Mouse (Mus musculus) MEL (cell line): ENCODE data around the gene Fahd1. TPM values are rescaled to one million over a fixed set of nuclear protein-coding genes. Genes with fewer than 3 reads are reported as not detected.
A peak's percentile ranks its signal among the peaks of the same experiment; 100 is the strongest.

ENCODE experiments used
- DNase-seq: peaks from one replicate; pipeline ENCODE4 v3.0.0; 2011; ENCODE audit warnings: low read depth, low spot score
- H3K27ac ChIP-seq: 2 replicates; pipeline ENCODE4 v1.5.1; 2012; ENCODE audit warnings: low read depth, mild to moderate bottlenecking, control low read depth, low read length, moderate library complexity; ENCODE audit not compliant: control insufficient read depth
- H3K27me3 ChIP-seq, 2 experiments: fragments of 150-350 bp in 1 of 2; sonication (generic) in 1 of 2; 2 replicates each; pipeline ENCODE4 v1.6.1; 2012; ENCODE audit warnings: low read length in 2 of 2, mild to moderate bottlenecking in 2 of 2, improper control_type of control experiment in 1 of 2, moderate library complexity in 1 of 2; ENCODE audit not compliant: insufficient read depth in 2 of 2, control insufficient read depth in 1 of 2
- H3K36me3 ChIP-seq, 2 experiments: 2 replicates each; pipeline ENCODE4 v1.6.1; 2012 to 2014; ENCODE audit warnings: low read length in 2 of 2, improper control_type of control experiment in 1 of 2, inconsistent platforms in 1 of 2, mild to moderate bottlenecking in 1 of 2; ENCODE audit not compliant: insufficient read depth in 2 of 2, control insufficient read depth in 1 of 2
- H3K4me1 ChIP-seq, 2 experiments: fragments of 150-350 bp in 1 of 2; sonication (generic) in 1 of 2; 2 replicates each; pipeline ENCODE4 v1.6.1; 2012; ENCODE audit warnings: low read length in 2 of 2, improper control_type of control experiment in 1 of 2, mild to moderate bottlenecking in 1 of 2; ENCODE audit not compliant: insufficient read depth in 2 of 2, control insufficient read depth in 1 of 2
- H3K4me3 ChIP-seq, 2 experiments: fragments of 150-350 bp in 1 of 2; sonication (generic) in 1 of 2; 2 replicates each; pipeline ENCODE4 v1.5.1; 2012; ENCODE audit warnings: low read depth in 2 of 2, low read length in 2 of 2, mild to moderate bottlenecking in 2 of 2, moderate library complexity in 2 of 2, control low read depth in 1 of 2, improper control_type of control experiment in 1 of 2; ENCODE audit not compliant: control insufficient read depth in 1 of 2, insufficient read depth in 1 of 2
- H3K79me2 ChIP-seq: 2 replicates; pipeline ENCODE4 v1.6.1; 2012; ENCODE audit warnings: mild to moderate bottlenecking, low read length, moderate library complexity; ENCODE audit not compliant: control insufficient read depth, poor library complexity, insufficient read depth
- H3K9ac ChIP-seq: 2 replicates; pipeline ENCODE4 v1.6.1; 2012; ENCODE audit warnings: low read depth, mild to moderate bottlenecking, control low read depth, low read length, moderate library complexity; ENCODE audit not compliant: control insufficient read depth, poor library complexity, severe bottlenecking
- H3K9me3 ChIP-seq: fragments of 150-350 bp; sonication (generic); replicated peaks from 2 replicates; pipeline ENCODE4 v1.6.1; 2012; ENCODE audit warnings: mild to moderate bottlenecking, low read length, improper control_type of control experiment, moderate library complexity; ENCODE audit not compliant: insufficient read depth
- BHLHE40 ChIP-seq: IDR thresholded peaks from 2 replicates; pipeline ENCODE4 v1.6.1; 2012; ENCODE audit warnings: low read depth, mild to moderate bottlenecking, inconsistent platforms, low read length, improper control_type of control experiment, borderline replicate concordance
- ELF1 ChIP-seq: IDR thresholded peaks from 2 replicates; pipeline ENCODE4 v1.6.1; 2014; ENCODE audit warnings: low read depth, mild to moderate bottlenecking, inconsistent platforms, low read length, improper control_type of control experiment, moderate library complexity
- HCFC1 ChIP-seq: IDR thresholded peaks from 2 replicates; pipeline ENCODE4 v1.6.1; 2012; ENCODE audit warnings: low read depth, mild to moderate bottlenecking, inconsistent platforms, low read length, improper control_type of control experiment, moderate library complexity
- MAFK ChIP-seq: IDR thresholded peaks from 2 replicates; pipeline ENCODE4 v1.6.1; 2011; ENCODE audit warnings: low read depth, mild to moderate bottlenecking, low read length, improper control_type of control experiment, borderline replicate concordance
- MAX ChIP-seq: IDR thresholded peaks from 2 replicates; pipeline ENCODE4 v1.6.1; 2011; ENCODE audit warnings: low read length, improper control_type of control experiment
- MAZ ChIP-seq: IDR thresholded peaks from 2 replicates; pipeline ENCODE4 v1.6.1; 2012; ENCODE audit warnings: low read depth, mild to moderate bottlenecking, inconsistent platforms, low read length, improper control_type of control experiment
- MXI1 ChIP-seq: IDR thresholded peaks from 2 replicates; pipeline ENCODE4 v1.6.1; 2011; ENCODE audit warnings: mild to moderate bottlenecking, low read depth, low read length, improper control_type of control experiment
- MYC ChIP-seq: IDR thresholded peaks from 2 replicates; pipeline ENCODE4 v1.6.1; 2011; ENCODE audit warnings: low read depth, mild to moderate bottlenecking, low read length, improper control_type of control experiment, moderate library complexity
- NELFE ChIP-seq: IDR thresholded peaks from 2 replicates; pipeline ENCODE4 v1.6.1; 2011; ENCODE audit warnings: low read depth, low read length, improper control_type of control experiment
- NRF1 ChIP-seq: IDR thresholded peaks from 2 replicates; pipeline ENCODE4 v1.6.1; 2014; ENCODE audit warnings: low read depth, mild to moderate bottlenecking, inconsistent platforms, low read length, improper control_type of control experiment, moderate library complexity; ENCODE audit not compliant: poor library complexity, insufficient read depth, severe bottlenecking
- POLR2A ChIP-seq, 2 experiments: IDR thresholded peaks; 2 replicates each; pipeline ENCODE4 v1.6.1; 2011 to 2012; ENCODE audit warnings: low read length in 2 of 2, mild to moderate bottlenecking in 2 of 2, control low read depth in 1 of 2, improper control_type of control experiment in 1 of 2, low read depth in 1 of 2, moderate library complexity in 1 of 2; ENCODE audit not compliant: control insufficient read depth in 1 of 2, insufficient read depth in 1 of 2, poor library complexity in 1 of 2
- POLR2AphosphoS2 ChIP-seq: IDR thresholded peaks from 2 replicates; pipeline ENCODE4 v1.6.1; 2011; ENCODE audit warnings: low read length, improper control_type of control experiment
- SIN3A ChIP-seq: IDR thresholded peaks from 2 replicates; pipeline ENCODE4 v1.6.1; 2012; ENCODE audit warnings: low read length, improper control_type of control experiment, inconsistent platforms
- SMC3 ChIP-seq: IDR thresholded peaks from 2 replicates; pipeline ENCODE4 v1.6.1; 2011; ENCODE audit warnings: low read depth, low read length, improper control_type of control experiment
- TBP ChIP-seq: IDR thresholded peaks from 2 replicates; pipeline ENCODE4 v1.8.0; 2011; ENCODE audit warnings: low read depth, low read length, improper control_type of control experiment
- TCF12 ChIP-seq: IDR thresholded peaks from 2 replicates; pipeline ENCODE4 v1.6.1; 2014; ENCODE audit warnings: low read depth, mild to moderate bottlenecking, inconsistent platforms, low read length, improper control_type of control experiment, moderate library complexity
- UBTF ChIP-seq: IDR thresholded peaks from 2 replicates; pipeline ENCODE4 v1.6.1; 2012; ENCODE audit warnings: low read depth, mild to moderate bottlenecking, inconsistent platforms, low read length, improper control_type of control experiment, moderate library complexity, borderline replicate concordance; ENCODE audit not compliant: insufficient read depth
- USF1 ChIP-seq: IDR thresholded peaks from 2 replicates; pipeline ENCODE4 v1.6.1; 2014; ENCODE audit warnings: low read depth, mild to moderate bottlenecking, inconsistent platforms, low read length, improper control_type of control experiment, moderate library complexity
- USF2 ChIP-seq, 2 experiments: IDR thresholded peaks; 2 replicates each; pipeline ENCODE4 v1.6.1; 2011 to 2012; ENCODE audit warnings: improper control_type of control experiment in 2 of 2, low read length in 2 of 2, borderline replicate concordance in 1 of 2, inconsistent platforms in 1 of 2, low read depth in 1 of 2, mild to moderate bottlenecking in 1 of 2; ENCODE audit not compliant: insufficient read depth in 1 of 2
- ZKSCAN1 ChIP-seq: IDR thresholded peaks from 2 replicates; pipeline ENCODE4 v1.6.1; 2012; ENCODE audit warnings: low read depth, mild to moderate bottlenecking, inconsistent platforms, low read length, improper control_type of control experiment, moderate library complexity
- ZMIZ1 ChIP-seq: IDR thresholded peaks from 2 replicates; pipeline ENCODE4 v1.6.1; 2012; ENCODE audit warnings: low read depth, mild to moderate bottlenecking, inconsistent platforms, low read length, improper control_type of control experiment, moderate library complexity
- polyA plus RNA-seq, 2 experiments: library from polyadenylated mRNA; stranded (reverse) in 1 of 2; unstranded in 1 of 2; fragments of >175 nt in 1 of 2; fragments of >200 nt in 1 of 2; gene quantifications; 2 replicates each; pipeline versions ENCODE4 v1.2.1 to v1.2.4; 2012; ENCODE audit warnings: low replicate concordance in 2 of 2, low read depth in 1 of 2; ENCODE audit not compliant: insufficient read length in 2 of 2, insufficient read depth in 1 of 2, missing spikeins in 1 of 2
- total RNA-seq: library from RNA; depleted of rRNA; stranded (reverse); fragments of 300-350 nt; gene quantifications from 2 replicates; pipeline ENCODE4 v1.2.3, GENCODE M21; 2012; rRNA removed

Fahd1 gene
- total RNA-seq, result 2.0 and 2.7 TPM in 2 replicates
- 1 to 10 TPM in 1 of 2 experiments, not detected in 1; 4.7 TPM for polyA plus RNA-seq

- Histone ChIP-seq H3K4me3 (peak within 1 kb of the TSS; percentile 84 to 88), H3K27ac (peak within 1 kb of the TSS; percentile 63)
- peak; percentile 67; the same call in 1 of the 2 replicates for TF ChIP-seq UBTF
- no peak for TF ChIP-seq SMC3
- TF ChIP-seq MXI1, result peak; percentile 66
- peak; percentile 39; the same call in 1 of the 2 replicates for TF ChIP-seq TCF12
- TF ChIP-seq ZKSCAN1, result no peak
- TF ChIP-seq HCFC1, result peak; percentile 52; the same call in 1 of the 2 replicates
- no peak for TF ChIP-seq MAFK
- TF ChIP-seq POLR2AphosphoS2, result peak; percentile 81
- peak; percentile 62; the same call in 1 of the 2 replicates for TF ChIP-seq ZMIZ1
- TF ChIP-seq USF2 (IDR thresholded peaks at IDR 0.05; ENCODE audit: borderline replicate concordance in 1 of 2, insufficient read depth in 1 of 2, low read depth in 1 of 2, low read length in 2 of 2), result peak in 1 of 2 experiments; percentile 76; a peak in 3 of 4 replicates
- TF ChIP-seq SIN3A, result peak; percentile 73
- TF ChIP-seq NRF1, result no peak
- TF ChIP-seq MYC, result 0 out of 2 replicates have a peak, but pooled peaks have one; percentile 4
- peak; percentile 42; the same call in 1 of the 2 replicates for TF ChIP-seq MAX
- no peak; the same call in 1 of the 2 replicates for TF ChIP-seq BHLHE40
- peak; percentile 95 for TF ChIP-seq USF1
- TF ChIP-seq MAZ, result peak; percentile 10
- peak; percentile 81 to 91 for TF ChIP-seq POLR2A (IDR thresholded peaks at IDR 0.05; ENCODE audit: control insufficient read depth in 1 of 2, insufficient read depth in 1 of 2, low read depth in 1 of 2, low read length in 2 of 2, poor library complexity in 1 of 2)
- peak; percentile 86 for TF ChIP-seq NELFE
- TF ChIP-seq ELF1, result 0 out of 2 replicates have a peak, but pooled peaks have one; percentile 8
- TF ChIP-seq TBP, result peak; percentile 60; the same call in 1 of the 2 replicates
- TF ChIP-seq, all 39 proteins: peak for 16
- peak; percentile 99 for DNase-seq
- H3K36me3 ChIP-seq, result peaks cover 0 to 13% of the 10 kb centered on the region in 2 experiments; a peak in 2 of 4 replicates
- H3K27me3 ChIP-seq, result no peaks in the 10 kb centered on the region
- H3K4me1 ChIP-seq, result peaks cover 0 to 15% of the 10 kb centered on the region in 2 experiments; a peak in 2 of 4 replicates
- no peaks in the 10 kb centered on the region for H3K9me3 ChIP-seq
- H3K9ac ChIP-seq, result peak within 1 kb of the TSS; percentile 78
- peaks cover 3% of the 10 kb centered on the region; the same call in 1 of the 2 replicates for H3K79me2 ChIP-seq
Observed at GRCm38 (mm10) chr17:24850065-24850772, at the start of gene Fahd1. Gene Fahd1 (minus strand): TSS chr17:24850364.
